Mouse (Mus musculus): ENCODE measurements around the gene Oaz1. TPM values are rescaled to one million over a fixed set of nuclear protein-coding genes. Genes with fewer than 3 reads are reported as not detected.

Gene Oaz1
- polyA plus RNA-seq, 1 experiment from 2014 or later: 1,867 TPM

MicroRNA genes within 50 kb of the gene (microRNA counts, 519-probe panel; counts per million panel counts)
- not detected for microRNA mmu-miR-1982

Small RNAs within 50 kb of the gene (microRNA-seq; reads per million reads assigned to microRNA genes)
- gene Mir1982: 2.5 reads per million, percentile 8 among the genes with 10 or more reads in this experiment

Other genes starting within 250 kb of the Oaz1 start
- 10.1 and 10.2 TPM in 2 replicates for gene Klf16, start 249.3 kb upstream of the Oaz1 start, polyA plus RNA-seq (2014; fragmentation: Nextera tagmentation; extraction: Ambion mirVana)
- gene Abhd17a, start 236.3 kb upstream of the Oaz1 start, polyA plus RNA-seq (2014; fragmentation: Nextera tagmentation; extraction: Ambion mirVana): 125 and 130 TPM in 2 replicates
- gene Scamp4, start 223.8 kb upstream of the Oaz1 start, polyA plus RNA-seq (2014; fragmentation: Nextera tagmentation; extraction: Ambion mirVana): 88.5 and 103 TPM in 2 replicates
- gene Adat3, start 223.8 kb upstream of the Oaz1 start, polyA plus RNA-seq (2014; fragmentation: Nextera tagmentation; extraction: Ambion mirVana): 8.0 and 8.8 TPM in 2 replicates
- 1.9 and 2.5 TPM in 2 replicates for gene Gm49322, start 220.6 kb upstream of the Oaz1 start, polyA plus RNA-seq (2014; fragmentation: Nextera tagmentation; extraction: Ambion mirVana)
- 127 and 134 TPM in 2 replicates for gene Csnk1g2, start 203.8 kb upstream of the Oaz1 start, polyA plus RNA-seq (2014; fragmentation: Nextera tagmentation; extraction: Ambion mirVana)
- 63.4 and 80.2 TPM in 2 replicates for gene Btbd2, start 169.6 kb upstream of the Oaz1 start, polyA plus RNA-seq (2014; fragmentation: Nextera tagmentation; extraction: Ambion mirVana)
- gene Mknk2, start 148.5 kb upstream of the Oaz1 start, polyA plus RNA-seq (2014; fragmentation: Nextera tagmentation; extraction: Ambion mirVana): 68.1 and 99.2 TPM in 2 replicates
- 23.3 and 34.4 TPM in 2 replicates for gene Mob3a, start 124.7 kb upstream of the Oaz1 start, polyA plus RNA-seq (2014; fragmentation: Nextera tagmentation; extraction: Ambion mirVana)
- 8.5 and 14.6 TPM in 2 replicates for gene Izumo4, start 124.5 kb upstream of the Oaz1 start, polyA plus RNA-seq (2014; fragmentation: Nextera tagmentation; extraction: Ambion mirVana)
- gene Ap3d1, start 84.4 kb upstream of the Oaz1 start, polyA plus RNA-seq (2014; fragmentation: Nextera tagmentation; extraction: Ambion mirVana): 70.8 and 80.6 TPM in 2 replicates
- gene Dot1l, start 71.5 kb upstream of the Oaz1 start, polyA plus RNA-seq (2014; fragmentation: Nextera tagmentation; extraction: Ambion mirVana): 21.9 and 29.2 TPM in 2 replicates
- gene Sf3a2, start 28.5 kb upstream of the Oaz1 start, polyA plus RNA-seq (2014; fragmentation: Nextera tagmentation; extraction: Ambion mirVana): 101 and 102 TPM in 2 replicates
- 121 and 126 TPM in 2 replicates for gene Plekhj1, start 28.0 kb upstream of the Oaz1 start, polyA plus RNA-seq (2014; fragmentation: Nextera tagmentation; extraction: Ambion mirVana)
- gene Amh, start 21.4 kb upstream of the Oaz1 start, polyA plus RNA-seq (2014; fragmentation: Nextera tagmentation; extraction: Ambion mirVana): not detected in 2 replicates
- 4.4 and 5.2 TPM in 2 replicates for gene Jsrp1, start 13.2 kb upstream of the Oaz1 start, polyA plus RNA-seq (2014; fragmentation: Nextera tagmentation; extraction: Ambion mirVana)
- 0.17 and 0.97 TPM in 2 replicates for gene Lingo3, start 17.4 kb downstream of the Oaz1 start, polyA plus RNA-seq (2014; fragmentation: Nextera tagmentation; extraction: Ambion mirVana)
- gene Lsm7, start 28.6 kb downstream of the Oaz1 start, polyA plus RNA-seq (2014; fragmentation: Nextera tagmentation; extraction: Ambion mirVana): 365 and 431 TPM in 2 replicates
- 27.2 and 35.1 TPM in 2 replicates for gene Sppl2b, start 28.6 kb downstream of the Oaz1 start, polyA plus RNA-seq (2014; fragmentation: Nextera tagmentation; extraction: Ambion mirVana)
- 0.08 and 0.10 TPM in 2 replicates for gene Tmprss9, start 45.2 kb downstream of the Oaz1 start, polyA plus RNA-seq (2014; fragmentation: Nextera tagmentation; extraction: Ambion mirVana)
- 391 and 501 TPM in 2 replicates for gene Timm13, start 74.3 kb downstream of the Oaz1 start, polyA plus RNA-seq (2014; fragmentation: Nextera tagmentation; extraction: Ambion mirVana)
- gene Lmnb2, start 91.6 kb downstream of the Oaz1 start, polyA plus RNA-seq (2014; fragmentation: Nextera tagmentation; extraction: Ambion mirVana): 16.0 and 17.1 TPM in 2 replicates
- gene Gadd45b, start 103.4 kb downstream of the Oaz1 start, polyA plus RNA-seq (2014; fragmentation: Nextera tagmentation; extraction: Ambion mirVana): 16.1 and 16.3 TPM in 2 replicates
- 2.2 and 4.8 TPM in 2 replicates for gene Gng7, start 188.3 kb downstream of the Oaz1 start, polyA plus RNA-seq (2014; fragmentation: Nextera tagmentation; extraction: Ambion mirVana)
- gene Diras1, start 199.0 kb downstream of the Oaz1 start, polyA plus RNA-seq (2014; fragmentation: Nextera tagmentation; extraction: Ambion mirVana): 0.37 TPM in 1 of 2 replicates, not detected in the other
- gene Slc39a3, start 210.8 kb downstream of the Oaz1 start, polyA plus RNA-seq (2014; fragmentation: Nextera tagmentation; extraction: Ambion mirVana): 6.4 and 9.1 TPM in 2 replicates
- 140 and 196 TPM in 2 replicates for gene Sgta, start 233.5 kb downstream of the Oaz1 start, polyA plus RNA-seq (2014; fragmentation: Nextera tagmentation; extraction: Ambion mirVana)
- 50.6 and 58.9 TPM in 2 replicates for gene Thop1, start 243.4 kb downstream of the Oaz1 start, polyA plus RNA-seq (2014; fragmentation: Nextera tagmentation; extraction: Ambion mirVana)

Data from kidney, embryonic 14.5 days (tissue).